Mouse (Mus musculus) left cerebral cortex, adult 8-10 months (tissue): ENCODE data around the gene Brd3. TPM values are rescaled to one million over a fixed set of nuclear protein-coding genes. Genes with fewer than 3 reads are reported as not detected.

Experiments used
- DNase-seq, 2 experiments: peaks; one replicate each; pipeline ENCODE4 v3.0.0; 2022; ENCODE audit warnings: low spot score in 2 of 2
- microRNA-seq, 2 experiments: library from miRNA; unstranded; fragments of <30 nt; microRNA quantifications; one replicate each; pipeline ENCODE4 v1.2.0; 2022
- total RNA-seq, 4 experiments: library from RNA; stranded (reverse); gene quantifications; 2 replicates each; pipeline ENCODE4 v1.2.4; 2022

Brd3 gene
- total RNA-seq, 4 experiments from 2014 or later: 37.6 to 44.5 (median 44.0) TPM

- no peak for DNase-seq
These were observed 102.9 kb downstream of the Brd3 start for GRCm38 (mm10) chr2:27404375-27405093.

- no peak for DNase-seq
These were observed 105.9 kb downstream of the Brd3 start for GRCm38 (mm10) chr2:27401544-27401943.

- no peak for DNase-seq
These were observed 107.4 kb downstream of the Brd3 start for GRCm38 (mm10) chr2:27400083-27400482.

GRCm38 (mm10) chr2:27396656-27397440 lies 110.6 kb downstream of the Brd3 start:
- DNase-seq: no peak

Small RNA genes within 50 kb of the gene (microRNA-seq; reads per million reads assigned to microRNA genes)
- gene Gm24049 (0 reads per million in 2 experiments), gene Mir7578 (0 reads per million in 2 experiments)

Other genes with a start within 250 kb of the Brd3 start
- 10 to 100 TPM in 2 of 4 experiments, 1 to 10 TPM in 2; 9.1 to 11.0 (median 9.8) TPM for gene Vav2, start 80.6 kb downstream of the Brd3 start, total RNA-seq
- gene Brd3os, start 65.3 kb downstream of the Brd3 start, total RNA-seq: 10 to 100 TPM; 28.5 to 30.9 (median 28.8) TPM
- 10 to 100 TPM; 25.6 to 27.1 (median 26.0) TPM for gene Wdr5, start 7.5 kb upstream of the Brd3 start, total RNA-seq
- gene Rxra, start 168.8 kb upstream of the Brd3 start, total RNA-seq: 10 to 100 TPM; 23.5 to 28.6 (median 26.1) TPM